Mouse (Mus musculus): ENCODE data around the gene Gm1043. TPM values are rescaled to one million over a fixed set of nuclear protein-coding genes. Genes with fewer than 3 reads are reported as not detected.
A peak's percentile ranks its signal among the peaks of the same experiment; 100 is the strongest.

Gm1043 gene
- total RNA-seq, 2 experiments from 2014 or later, result not detected

DNA sequence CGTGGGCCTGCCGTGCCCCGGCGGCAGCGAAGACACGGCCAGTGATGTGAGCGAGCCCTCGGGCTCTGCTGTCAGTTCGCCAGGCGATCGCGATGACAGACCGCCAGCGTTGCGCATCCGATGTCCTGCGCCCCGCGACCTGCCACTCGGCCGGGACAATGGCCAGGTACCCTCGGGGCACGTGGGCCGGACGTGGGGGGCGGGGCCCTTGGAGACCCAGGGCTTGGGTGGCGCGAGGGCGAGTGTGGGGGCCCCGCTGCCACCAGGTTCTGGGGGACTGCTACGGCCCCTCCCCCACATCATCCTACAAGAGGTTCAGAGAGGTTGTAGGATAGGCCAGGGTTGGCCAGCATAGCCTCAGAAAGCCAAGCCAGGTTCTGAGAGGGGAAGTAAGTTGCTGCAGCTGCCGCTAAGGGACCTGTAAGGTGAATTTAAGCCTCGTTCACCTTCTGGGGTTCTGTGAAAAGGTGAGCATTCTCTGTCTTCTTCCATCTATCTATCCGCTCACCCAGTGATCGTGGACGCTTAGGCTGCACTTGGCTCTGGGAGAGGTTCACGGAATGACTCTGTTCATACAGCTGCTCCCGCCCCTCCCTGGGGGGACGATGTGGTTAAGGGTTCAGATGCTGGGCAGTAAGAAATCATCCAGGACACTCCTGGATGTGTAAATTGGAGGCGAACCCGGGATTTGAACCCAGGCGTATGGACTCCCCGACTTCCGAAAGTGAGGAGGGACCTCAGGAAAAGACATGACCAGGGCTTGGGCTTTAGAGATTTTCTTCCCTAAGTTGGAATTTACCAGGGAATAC, 157.4 kb downstream of the Gm1043 start:
- ATAC-seq (replicated peaks; ENCODE audit: poor library complexity), result no peak

DNA sequence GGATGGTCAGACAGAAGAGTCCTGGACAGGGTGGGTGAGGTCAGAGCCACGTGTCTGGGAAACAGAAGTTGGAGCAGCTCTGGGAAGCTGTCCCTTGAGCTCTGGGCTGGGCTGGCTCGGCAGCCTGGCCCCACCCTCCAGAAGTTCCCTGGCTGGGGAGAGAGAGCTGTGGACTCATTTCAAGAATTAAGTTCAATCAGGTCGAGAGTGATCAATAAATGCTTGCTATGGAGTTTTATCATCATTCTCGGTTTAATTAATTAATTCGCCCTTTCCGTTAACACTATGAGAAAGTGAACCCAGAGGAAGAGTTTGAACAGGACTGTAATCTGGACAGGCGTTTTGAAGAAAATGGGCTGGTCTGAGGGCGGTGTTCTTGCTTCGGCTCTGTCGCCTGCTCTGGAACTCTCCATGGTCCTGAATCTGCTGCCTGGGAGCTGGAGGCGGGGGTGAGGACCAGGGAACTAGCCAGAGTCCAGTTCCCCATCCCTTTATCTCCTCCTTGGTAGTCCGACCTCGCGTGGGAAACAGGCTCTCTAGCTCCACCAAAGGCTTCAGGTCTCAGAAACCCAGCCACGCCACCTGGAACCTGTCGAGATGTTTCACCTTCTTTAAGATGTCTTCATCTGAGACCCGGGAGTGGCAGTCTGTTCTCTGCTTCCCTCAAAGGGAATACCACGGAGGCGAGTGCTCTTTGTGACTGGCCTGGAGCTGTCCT, 158.2 kb downstream of the Gm1043 start:
- ATAC-seq (replicated peaks; ENCODE audit: poor library complexity), result peak; percentile 79

DNA sequence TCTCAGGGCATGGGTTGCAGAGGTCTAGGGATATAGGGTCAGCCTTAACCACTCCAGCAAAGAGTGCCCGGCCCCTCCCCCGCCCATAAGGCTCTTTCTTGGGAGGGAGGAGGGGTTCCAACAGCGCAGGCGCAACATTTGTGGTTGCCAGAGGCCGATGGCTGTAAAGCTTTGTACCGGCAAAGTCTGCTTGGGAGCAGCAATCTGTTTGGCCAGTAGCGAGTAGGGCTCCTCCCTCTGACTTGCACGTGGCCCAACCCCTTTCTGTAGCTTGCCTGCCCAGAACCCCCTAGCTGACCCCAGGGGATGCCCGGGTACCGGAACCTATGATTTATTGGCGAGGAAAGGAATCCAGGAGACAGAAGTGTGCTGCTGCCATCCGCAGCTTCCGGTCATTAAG, 159.0 kb downstream of the Gm1043 start:
- no peak for ATAC-seq (replicated peaks; ENCODE audit: poor library complexity)

DNA sequence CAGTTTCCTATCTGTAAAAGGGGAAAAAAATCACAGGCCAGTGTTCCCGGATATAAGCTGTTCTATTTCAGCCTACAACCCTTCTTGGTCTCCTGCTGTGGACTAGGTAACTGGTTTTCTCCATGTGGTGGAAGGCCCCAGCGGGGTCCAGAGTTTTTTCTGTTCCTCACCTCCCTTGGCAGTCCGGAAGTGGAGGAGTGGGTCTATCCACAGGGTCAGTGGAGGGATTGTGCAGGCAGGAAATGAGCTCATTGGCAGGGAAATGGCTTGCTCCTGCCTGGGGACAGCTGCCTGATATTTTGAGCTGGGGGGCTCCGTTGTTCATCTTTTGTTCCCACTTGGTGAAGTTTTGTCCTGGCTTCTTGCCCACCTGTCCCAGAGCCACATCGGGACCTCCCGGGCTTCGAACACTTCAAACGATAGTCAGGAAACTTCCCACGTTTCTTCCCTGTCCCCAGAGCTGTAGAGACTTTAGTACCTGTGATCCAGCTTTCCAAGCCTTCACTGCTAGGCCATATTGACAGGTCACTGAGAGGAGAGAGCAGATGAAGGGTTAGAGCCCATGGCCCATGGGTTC, 159.6 kb downstream of the Gm1043 start:
- no peak for ATAC-seq (replicated peaks; ENCODE audit: poor library complexity)

GRCm38 (mm10) chr5:37245651-37246050, 160.5 kb downstream of the Gm1043 start:
- ATAC-seq (replicated peaks; ENCODE audit: poor library complexity), result no peak

DNA sequence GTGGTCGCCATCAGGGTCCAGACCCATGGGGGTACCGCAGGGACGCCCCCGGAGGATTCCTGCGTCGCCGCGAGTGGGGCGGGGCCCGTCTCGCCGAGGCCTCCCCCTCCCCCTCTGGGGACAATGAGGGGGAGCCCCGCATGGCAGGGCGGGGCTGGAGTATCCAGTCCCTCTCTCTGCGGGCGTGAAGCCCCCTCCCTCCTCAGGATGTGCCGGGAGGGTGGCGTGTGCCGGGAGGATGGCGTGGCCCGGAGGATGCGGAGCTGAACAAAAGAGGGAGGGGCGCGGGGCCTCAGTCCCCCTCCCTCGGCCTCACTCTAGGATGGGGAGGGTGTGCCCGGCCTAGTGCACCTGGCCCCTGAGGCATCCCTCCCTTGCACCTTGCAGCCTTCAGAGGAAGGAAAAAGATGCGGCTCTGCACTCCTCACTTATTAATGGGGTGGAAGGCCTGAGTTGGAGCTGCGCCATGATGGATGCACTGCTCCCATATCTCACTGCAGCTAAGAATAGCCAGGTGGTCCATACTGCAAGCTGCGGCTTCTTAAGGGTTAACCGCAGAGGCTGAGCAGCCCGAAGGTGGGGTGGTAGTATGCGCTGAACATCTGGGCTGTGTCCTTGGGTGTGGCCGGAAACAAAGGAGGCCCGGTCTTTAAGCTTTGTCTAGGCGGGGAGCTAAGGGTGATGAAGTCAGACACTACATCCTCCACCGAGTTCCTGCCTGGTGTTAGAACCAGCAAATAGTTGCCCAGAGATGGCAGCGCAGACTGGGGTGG, 161.2 kb downstream of the Gm1043 start:
- no peak for ATAC-seq (replicated peaks; ENCODE audit: poor library complexity)

GRCm38 (mm10) chr5:37247456-37247855, 162.3 kb downstream of the Gm1043 start:
- no peak for ATAC-seq (replicated peaks; ENCODE audit: poor library complexity)

GRCm38 (mm10) chr5:37248870-37249269, 163.7 kb downstream of the Gm1043 start:
- ATAC-seq (replicated peaks; ENCODE audit: poor library complexity), result no peak

DNA sequence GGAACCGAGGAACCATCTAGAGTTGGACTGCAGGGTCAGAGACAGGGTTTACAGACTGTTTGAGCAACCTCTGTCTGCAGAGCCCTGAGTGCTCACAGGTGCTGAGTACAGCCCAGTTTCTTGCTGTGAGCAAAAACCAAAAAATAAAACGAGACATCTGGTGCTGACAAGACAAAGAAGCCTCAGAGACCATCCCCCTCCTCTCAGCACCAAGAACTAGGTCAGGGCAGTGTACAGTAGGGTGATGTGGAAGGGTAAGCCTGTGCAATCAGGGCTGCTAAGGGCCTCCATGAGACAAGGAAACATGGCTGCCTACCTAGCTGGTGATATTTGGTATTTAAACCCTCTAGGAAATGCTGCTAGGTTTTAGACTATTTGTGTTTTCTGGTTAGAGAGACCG, 166.4 kb downstream of the Gm1043 start:
- ATAC-seq (replicated peaks; ENCODE audit: poor library complexity), result no peak

DNA sequence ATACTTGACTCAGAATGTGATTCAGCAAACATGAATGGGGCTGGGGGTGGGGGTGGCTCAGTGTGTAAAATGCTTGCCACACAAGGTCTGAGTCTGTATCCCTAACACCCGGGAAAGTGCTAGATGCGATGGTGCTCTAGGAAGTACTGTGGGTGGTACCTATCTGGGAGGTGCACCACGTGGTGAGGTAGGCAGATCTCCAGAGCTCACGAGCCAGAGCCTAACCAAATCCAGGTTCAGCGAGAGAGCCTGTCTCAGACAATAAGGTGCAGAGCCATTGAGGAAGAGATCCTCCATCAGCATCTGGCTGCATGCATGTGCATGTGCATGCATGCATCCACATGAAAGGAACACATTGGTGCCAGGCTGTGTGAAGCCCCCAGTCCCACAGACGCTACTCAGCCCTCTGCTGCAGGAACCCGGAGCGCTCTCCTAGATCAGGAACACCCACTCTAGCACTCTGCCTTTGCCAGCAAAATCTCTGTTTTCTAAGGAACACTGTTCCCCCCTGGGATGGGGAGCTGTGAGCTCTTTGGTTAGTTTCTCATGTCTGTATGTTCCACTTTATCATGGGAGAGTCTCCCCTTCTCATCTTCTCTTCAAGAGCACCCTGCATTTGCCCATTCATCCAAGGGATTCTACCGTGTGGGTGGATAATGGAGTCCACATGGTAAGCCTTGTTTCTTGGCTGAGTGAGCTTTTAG, 167.1 kb downstream of the Gm1043 start:
- ATAC-seq (replicated peaks; ENCODE audit: poor library complexity), result no peak

DNA sequence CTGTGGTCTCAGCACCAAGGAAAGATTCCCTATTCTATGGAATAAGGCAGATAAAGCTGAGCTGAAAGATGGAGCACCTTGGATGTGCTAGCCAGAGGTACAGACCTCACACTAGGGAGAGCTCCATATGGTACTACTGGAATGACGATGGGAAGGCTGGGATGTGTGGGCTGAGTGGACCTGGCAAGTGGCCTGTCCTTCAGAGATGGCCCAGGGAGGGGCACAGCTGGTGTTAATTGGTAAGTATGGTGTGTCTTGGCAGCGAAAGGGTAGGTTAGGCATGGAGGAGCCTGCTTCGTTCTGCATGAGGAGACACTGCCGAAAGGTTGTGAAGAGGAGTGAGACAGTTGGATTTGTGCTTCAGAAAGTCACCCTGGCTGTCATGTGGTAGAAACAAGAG, 169.4 kb downstream of the Gm1043 start:
- ATAC-seq (replicated peaks; ENCODE audit: poor library complexity), result no peak

DNA sequence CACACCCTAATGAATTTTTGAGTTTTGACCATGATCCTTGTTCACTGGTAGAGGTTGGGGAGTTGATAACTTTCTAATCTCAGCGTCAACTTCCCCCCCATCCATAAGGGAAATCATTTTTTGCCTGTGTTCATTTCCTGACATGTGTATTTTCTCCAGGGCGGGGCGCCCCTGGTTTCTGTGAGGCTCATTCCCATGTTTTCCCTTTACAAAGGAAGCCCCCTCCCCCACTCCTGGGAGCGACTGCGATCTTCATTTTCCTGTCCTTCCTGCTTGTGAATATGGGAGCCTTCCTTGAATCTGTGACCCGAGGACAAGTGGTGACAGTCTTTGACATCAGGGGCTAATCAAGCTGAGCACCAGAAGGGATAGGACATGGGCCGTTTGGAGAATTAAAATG, 171.7 kb downstream of the Gm1043 start:
- ATAC-seq (replicated peaks; ENCODE audit: poor library complexity), result no peak

- ATAC-seq (replicated peaks; ENCODE audit: poor library complexity), result no peak
Measured at GRCm38 (mm10) chr5:37257243-37257642, 172.1 kb downstream of the Gm1043 start.

- ATAC-seq (replicated peaks; ENCODE audit: poor library complexity), result no peak
Measured at GRCm38 (mm10) chr5:37261734-37262133, 176.6 kb downstream of the Gm1043 start.

DNA sequence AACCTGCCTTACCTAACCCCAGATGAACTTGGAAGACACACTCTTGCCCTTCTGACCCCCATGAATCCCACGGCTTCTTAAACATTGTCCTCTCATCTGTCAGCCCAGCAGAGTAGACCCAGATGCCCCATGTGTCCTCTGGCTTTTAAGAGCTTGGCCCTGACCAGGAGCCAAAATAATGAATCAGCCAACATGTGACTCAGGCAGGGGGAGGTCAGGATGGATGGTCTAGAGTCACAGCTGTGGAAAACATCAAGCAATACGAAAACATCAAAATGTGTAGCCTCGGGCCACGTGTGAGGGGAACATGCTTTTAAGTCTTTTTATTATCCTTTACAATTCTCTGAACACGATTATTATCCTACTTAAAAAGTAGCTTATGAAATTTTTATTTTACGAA, 178.6 kb downstream of the Gm1043 start:
- no peak for ATAC-seq (replicated peaks; ENCODE audit: poor library complexity)

Other genes starting within 250 kb of the Gm1043 start
- not detected in 2 replicates for gene Ppp2r2c, start 216.9 kb upstream of the Gm1043 start, total RNA-seq (2015)
- not detected in 2 replicates for gene Ppp2r2c, start 216.9 kb upstream of the Gm1043 start, total RNA-seq (2017)
- 1.9 and 2.1 TPM in 2 replicates for gene Wfs1, start 96.2 kb upstream of the Gm1043 start, total RNA-seq (2015)
- 0.78 and 2.0 TPM in 2 replicates for gene Wfs1, start 96.2 kb upstream of the Gm1043 start, total RNA-seq (2017)
- gene Crmp1, start 156.6 kb downstream of the Gm1043 start, total RNA-seq (2015), result not detected in 2 replicates
- gene Crmp1, start 156.6 kb downstream of the Gm1043 start, total RNA-seq (2017), result not detected in 2 replicates

Data from megakaryocyte progenitor cell, adult 5-6 weeks (primary cell).